Mouse (Mus musculus) lung, postnatal 14 days (tissue): ENCODE measurements at regions not wholly inside any gene's neighbourhood (a gene's known extent, or its start where the extent isn't known, plus 50 kb on each side); places are given as distances from the start of the nearest gene placed in this dataset.

Source experiments
- DNase-seq: peaks from one replicate; pipeline ENCODE4 v3.0.0; 2021

- no peak for DNase-seq
Measured at GRCm38 (mm10) chrX:130808530-130809235, 1059.1 kb downstream of the Diaph2 start.

GRCm38 (mm10) chrX:130818916-130819315 is 1069.4 kb downstream of the Diaph2 start:
- DNase-seq: no peak

GRCm38 (mm10) chrX:130819707-130820106 is 1070.2 kb downstream of the Diaph2 start:
- no peak for DNase-seq

GRCm38 (mm10) chrX:130820168-130820567 is 1070.6 kb downstream of the Diaph2 start:
- no peak for DNase-seq

- DNase-seq: no peak
Measured at GRCm38 (mm10) chrX:130823943-130824342, 1074.4 kb downstream of the Diaph2 start.

- DNase-seq: no peak
Measured at GRCm38 (mm10) chrX:130835835-130836234, 1086.3 kb downstream of the Diaph2 start.

GRCm38 (mm10) chrX:130843141-130843540 is 1093.6 kb downstream of the Diaph2 start:
- DNase-seq: no peak

- no peak for DNase-seq
Measured at GRCm38 (mm10) chrX:130866506-130866905, 1117.0 kb downstream of the Diaph2 start.

- no peak for DNase-seq
Measured at GRCm38 (mm10) chrX:130874157-130874556, 1124.6 kb downstream of the Diaph2 start.

GRCm38 (mm10) chrX:130875289-130875688 is 1125.7 kb downstream of the Diaph2 start:
- peak; percentile 1 for DNase-seq

- DNase-seq: no peak
Measured at GRCm38 (mm10) chrX:130876120-130876519, 1126.6 kb downstream of the Diaph2 start.
